Mouse (Mus musculus): ENCODE measurements around the gene Hmgn2. TPM values are rescaled to one million over a fixed set of nuclear protein-coding genes. Genes with fewer than 3 reads are reported as not detected.

The Hmgn2 gene
- 443 TPM for polyA plus RNA-seq (2017; shearing (Covaris generic))

DNA sequence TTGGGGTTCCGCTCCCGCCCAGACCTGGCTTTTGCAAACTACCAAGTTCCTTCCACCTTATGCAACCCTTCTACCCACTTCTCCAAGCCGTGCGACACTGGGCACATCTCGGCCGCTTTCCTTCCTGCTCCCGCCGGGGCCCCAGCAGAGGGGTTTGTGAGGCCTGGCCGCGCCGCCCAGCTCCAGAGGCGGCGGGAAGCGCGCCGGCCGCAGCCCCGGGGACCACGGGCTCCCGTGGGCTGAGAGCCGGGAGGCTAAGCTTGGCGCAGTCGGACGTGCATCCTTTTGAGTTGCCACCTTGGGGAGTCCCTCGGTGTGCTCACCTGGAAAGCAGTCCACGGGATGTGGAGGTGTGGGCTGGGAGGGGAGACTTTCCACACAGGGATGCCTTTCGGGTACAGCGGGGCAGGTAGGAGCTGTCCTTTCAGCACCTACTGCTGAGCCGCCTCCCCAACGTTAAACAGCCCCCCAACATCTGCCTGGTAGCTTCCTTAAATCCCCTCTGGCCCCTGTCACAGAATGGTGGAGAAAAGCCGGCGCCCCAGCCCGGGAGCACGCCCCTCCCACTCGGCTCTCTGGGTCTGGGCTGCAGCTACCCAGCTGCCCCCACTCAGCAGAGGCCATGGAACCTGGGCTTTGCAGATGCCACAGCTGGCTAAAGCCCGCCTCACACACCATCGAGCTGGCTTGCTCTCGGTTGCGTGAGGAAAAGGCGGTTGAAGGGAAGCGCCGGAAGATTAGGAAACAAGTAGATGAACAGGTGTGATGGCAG lies at the start of gene Hmgn2:
TSS of gene Hmgn2 (minus strand) at position 501 of the 772 bp plus-strand sequence.

GRCm38 (mm10) chr4:134000466-134001438 lies 32.3 kb upstream of the Hmgn2 start, which contains the start of gene Dhdds:
Gene Dhdds, minus strand, starts transcription at chr4:134000918.

Other genes starting within 250 kb of the Hmgn2 start
- gene Arid1a, start 211.9 kb downstream of the Hmgn2 start, polyA plus RNA-seq (2017; shearing (Covaris generic)), result 35.2 TPM
- gene Rps6ka1, start 80.9 kb downstream of the Hmgn2 start, polyA plus RNA-seq (2017; shearing (Covaris generic)), result 263 TPM
- 37.9 TPM for gene Dhdds, start 32.3 kb upstream of the Hmgn2 start, polyA plus RNA-seq (2017; shearing (Covaris generic))
- gene Lin28a, start 50.2 kb upstream of the Hmgn2 start, polyA plus RNA-seq (2017; shearing (Covaris generic)), result not detected
- 2.1 TPM for gene Zfp683, start 85.2 kb upstream of the Hmgn2 start, polyA plus RNA-seq (2017; shearing (Covaris generic))
- gene Crybg2, start 92.2 kb upstream of the Hmgn2 start, polyA plus RNA-seq (2017; shearing (Covaris generic)), result 18.0 TPM
- gene Cd52, start 126.4 kb upstream of the Hmgn2 start, polyA plus RNA-seq (2017; shearing (Covaris generic)), result 3,141 TPM
- gene Ubxn11, start 133.9 kb upstream of the Hmgn2 start, polyA plus RNA-seq (2017; shearing (Covaris generic)), result 57.8 TPM
- 1,589 TPM for gene Sh3bgrl3, start 160.1 kb upstream of the Hmgn2 start, polyA plus RNA-seq (2017; shearing (Covaris generic))
- 73.8 TPM for gene Cep85, start 218.5 kb upstream of the Hmgn2 start, polyA plus RNA-seq (2017; shearing (Covaris generic))
- not detected for gene Gm7534, start 234.4 kb upstream of the Hmgn2 start, polyA plus RNA-seq (2017; shearing (Covaris generic))